Mouse (Mus musculus) adrenal gland (tissue): Measurements from ENCODE around the gene Chd4.
"Not testable (repeated sequence)": the region's sequence is repeated elsewhere in the genome, so short reads cannot be mapped to it uniquely, and the experiment has no call there.

ENCODE experiments used
- intact Hi-C: fragments of 180-260 bp; cut with DNase I; formaldehyde crosslinking; loops from one replicate; pipeline ENCODE4 v1.15.1; 2025
- long read RNA-seq, 2 experiments: library from polyadenylated mRNA; unstranded; transcript quantifications; one replicate each; pipeline ENCODE4 v2.0.0; 2020; ENCODE audit warnings: borderline replicate concordance in 1 of 2; ENCODE audit not compliant: insufficient replicate concordance in 1 of 2

Chd4 gene
- long read RNA-seq, experiment 1, partial matches to known transcripts: 23 of 26 reads
- long read RNA-seq, experiment 1, other reads (novel, unspliced or antisense): 2 of 26 reads
- long read RNA-seq, experiment 2, partial matches to known transcripts: 42 of 45 reads
- long read RNA-seq, experiment 2, other reads (novel, unspliced or antisense): 2 of 45 reads

DNA sequence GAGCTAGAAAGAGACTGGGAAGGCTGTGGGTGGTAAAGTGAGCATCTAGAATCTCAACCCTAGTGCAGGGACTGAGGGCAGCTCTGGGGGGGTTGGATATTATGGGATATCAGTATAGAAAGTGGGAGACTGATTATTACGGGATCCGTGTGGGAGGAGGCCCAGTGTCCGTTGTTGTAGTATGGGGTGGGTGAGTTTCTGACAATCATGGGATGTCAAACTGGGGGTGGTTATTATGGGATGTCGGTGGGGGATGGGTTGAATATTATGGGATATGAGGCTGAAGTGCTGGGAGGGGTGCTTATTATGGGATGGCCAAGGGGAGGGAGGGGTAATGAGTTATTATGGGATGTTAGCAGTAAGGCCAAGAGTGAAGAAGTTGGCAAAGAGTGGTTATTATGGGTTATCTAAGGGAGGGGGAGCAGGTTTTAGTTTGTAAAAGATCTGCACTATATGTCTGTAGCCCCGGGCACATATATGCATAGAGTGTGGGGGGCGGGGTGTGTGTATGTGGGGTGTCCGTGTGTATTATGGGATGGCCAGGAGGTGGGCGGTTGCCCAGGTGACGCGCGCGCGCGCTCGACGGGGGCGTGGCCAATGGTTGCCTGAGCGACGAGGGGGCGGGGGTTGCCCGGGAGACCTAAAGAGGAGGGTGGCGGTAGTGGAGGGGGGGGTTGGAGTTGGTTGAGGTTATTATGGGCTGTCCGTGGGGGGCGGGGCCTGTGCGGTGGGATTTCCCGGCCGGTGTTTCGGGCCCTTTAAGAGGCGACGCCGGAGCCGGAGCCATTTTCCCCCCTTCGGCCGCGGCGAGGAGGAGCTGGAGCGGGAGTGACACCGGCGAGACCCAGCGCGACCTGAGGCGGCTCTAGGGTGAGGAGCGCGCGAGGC lies at the start of gene Chd4:
Chd4 (plus strand) TSS at position 591 of the 888 bp plus-strand sequence.
- intact Hi-C loops: loop anchor here (5.0 kb wide), 1 partner anchor 37 kb away; the partner anchor contains the start of gene Nop2

DNA sequence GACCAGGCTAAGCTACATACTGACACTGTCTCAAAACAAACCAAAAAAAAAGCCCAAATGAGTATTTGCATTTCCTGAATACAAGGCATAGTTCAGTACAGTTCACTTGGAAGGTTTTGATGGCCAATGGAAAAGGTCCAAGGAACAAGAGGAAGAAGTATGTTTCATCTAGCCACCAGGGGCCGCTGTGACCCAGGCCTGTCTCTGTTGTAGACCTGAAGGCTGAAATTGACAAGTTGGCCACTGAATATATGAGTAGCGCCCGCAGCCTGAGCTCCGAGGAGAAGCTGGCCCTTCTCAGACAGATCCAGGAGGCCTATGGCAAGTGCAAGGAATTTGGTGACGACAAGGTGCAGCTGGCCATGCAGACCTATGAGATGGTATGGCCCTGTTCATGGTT lies 49.1 kb upstream of the Chd4 start:
- intact Hi-C loops: loop anchor here (2.0 kb wide), 1 partner anchor 36 kb away; no protein-coding TSS in a partner anchor

DNA sequence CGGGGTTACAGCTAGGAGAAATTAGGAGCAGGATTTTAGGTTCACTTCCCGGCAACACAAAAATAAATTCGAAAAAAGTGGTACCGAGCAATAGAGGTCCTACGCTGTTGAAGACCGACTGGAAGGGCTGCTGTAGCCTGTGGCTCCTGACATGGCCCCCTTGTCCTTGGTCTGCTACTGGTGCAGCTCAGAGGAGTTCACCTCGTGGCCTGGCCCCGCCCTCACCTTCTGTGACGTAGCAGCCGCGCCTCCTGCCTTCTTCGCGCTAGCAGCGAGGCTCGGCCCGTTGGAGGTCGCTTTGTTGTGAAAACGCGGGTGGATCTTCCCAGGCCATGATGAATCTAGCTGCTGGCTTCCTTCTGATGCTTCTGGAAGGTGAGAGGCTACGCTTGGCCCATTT lies 46.1 kb upstream of the Chd4 start, which contains the start of gene Acrbp:
Acrbp (plus strand) TSS at position 12 of the 400 bp plus-strand sequence.
- intact Hi-C loops: no loop called here

DNA sequence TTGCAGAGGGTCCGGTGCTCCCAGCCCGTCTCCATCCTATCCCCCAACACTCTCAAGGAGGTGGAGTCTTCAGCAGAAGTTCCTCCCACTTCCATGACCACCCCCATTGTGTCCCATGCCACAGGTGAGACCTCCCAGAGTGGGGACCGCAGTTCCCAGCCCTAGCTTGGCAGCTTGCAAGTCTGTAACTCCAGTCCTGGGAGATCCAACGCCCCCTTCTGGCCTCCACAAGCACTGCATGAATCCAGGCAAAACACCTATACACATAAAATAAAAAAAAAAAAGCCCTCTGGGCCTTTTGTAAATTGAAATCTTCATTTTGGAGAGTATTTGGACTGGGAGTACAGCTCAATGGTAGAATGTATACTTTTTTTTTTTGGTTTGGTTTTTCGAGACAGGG lies 44.5 kb upstream of the Chd4 start:
- intact Hi-C loops: no loop called here

DNA sequence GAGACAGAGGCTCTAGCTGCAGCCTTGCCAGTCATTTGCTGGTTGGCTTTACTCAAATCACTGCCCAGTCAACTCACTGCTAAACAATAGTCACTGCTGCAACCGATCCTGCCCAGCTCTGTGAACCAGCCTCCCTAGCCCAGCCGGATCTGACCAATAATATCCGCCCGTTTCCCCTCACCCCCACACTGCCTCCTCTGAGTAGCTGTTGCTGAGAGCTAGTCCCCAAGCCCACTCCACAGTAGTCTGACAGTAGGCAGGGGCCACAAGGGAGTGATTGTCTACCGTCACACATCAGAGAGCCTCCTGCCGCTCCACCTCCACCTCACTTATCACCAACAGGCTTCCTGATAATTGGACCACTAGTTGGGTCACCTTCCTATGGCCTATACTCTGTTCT lies 34.3 kb upstream of the Chd4 start:
- intact Hi-C loops: no loop called here

DNA sequence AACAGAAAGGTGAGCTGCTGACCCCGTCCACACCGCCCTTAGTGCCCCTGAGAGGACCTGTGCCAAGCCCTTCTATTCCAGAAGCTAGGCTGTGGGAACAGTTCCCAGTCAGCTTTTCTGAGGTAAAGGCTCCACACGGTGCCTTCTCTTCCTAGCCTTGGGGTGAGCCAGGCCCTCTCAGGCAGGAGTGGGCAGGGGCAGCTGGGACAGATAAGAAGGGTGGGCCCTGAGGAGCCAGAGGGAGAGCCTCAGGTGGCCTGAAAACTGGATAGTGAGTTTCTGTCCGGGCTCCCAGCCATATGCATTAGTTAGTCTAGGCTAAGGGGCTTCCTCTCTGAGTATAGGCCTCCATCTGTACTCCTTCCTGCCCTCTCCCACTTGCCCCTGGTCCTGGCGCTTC lies 33.3 kb upstream of the Chd4 start:
- intact Hi-C loops: no loop called here

DNA sequence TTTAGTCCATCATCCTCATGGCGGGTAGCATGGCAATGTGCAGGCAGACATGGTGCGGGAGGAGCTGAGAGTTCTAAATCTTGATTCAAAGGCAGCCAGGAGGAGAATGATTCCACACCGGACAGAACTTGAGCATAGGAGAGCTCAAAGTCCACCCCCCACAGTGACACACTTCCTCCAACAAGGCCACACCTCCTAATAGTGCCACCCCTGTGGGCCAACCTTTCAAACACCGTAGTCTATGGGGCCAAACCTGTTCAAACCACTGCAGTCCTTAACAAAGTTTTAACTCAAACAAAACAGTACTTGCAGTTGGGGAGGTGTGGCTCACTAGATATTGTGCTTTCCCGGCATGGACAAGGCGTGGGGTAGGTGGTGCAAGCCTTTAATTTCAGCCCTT lies 31.9 kb upstream of the Chd4 start:
- intact Hi-C loops: no loop called here

DNA sequence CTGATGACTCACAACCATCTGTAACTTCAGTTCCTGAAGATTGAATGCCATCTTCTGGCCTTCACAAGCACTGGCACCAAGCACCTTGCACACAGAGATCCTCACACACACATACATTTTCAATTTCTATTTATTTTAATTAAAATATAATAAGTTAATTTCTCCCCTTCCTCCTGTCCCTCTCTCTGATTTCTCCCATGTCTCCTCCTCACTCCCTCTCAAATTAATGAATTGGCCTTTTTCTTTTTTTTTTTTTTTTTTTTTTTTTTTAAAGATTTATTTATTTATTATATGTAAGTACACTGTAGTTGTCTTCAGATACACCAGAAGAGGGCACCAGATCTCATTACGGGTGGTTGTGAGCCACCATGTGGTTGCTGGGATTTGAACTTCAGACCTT lies 30.6 kb upstream of the Chd4 start:
- intact Hi-C loops: not testable (repeated sequence)

DNA sequence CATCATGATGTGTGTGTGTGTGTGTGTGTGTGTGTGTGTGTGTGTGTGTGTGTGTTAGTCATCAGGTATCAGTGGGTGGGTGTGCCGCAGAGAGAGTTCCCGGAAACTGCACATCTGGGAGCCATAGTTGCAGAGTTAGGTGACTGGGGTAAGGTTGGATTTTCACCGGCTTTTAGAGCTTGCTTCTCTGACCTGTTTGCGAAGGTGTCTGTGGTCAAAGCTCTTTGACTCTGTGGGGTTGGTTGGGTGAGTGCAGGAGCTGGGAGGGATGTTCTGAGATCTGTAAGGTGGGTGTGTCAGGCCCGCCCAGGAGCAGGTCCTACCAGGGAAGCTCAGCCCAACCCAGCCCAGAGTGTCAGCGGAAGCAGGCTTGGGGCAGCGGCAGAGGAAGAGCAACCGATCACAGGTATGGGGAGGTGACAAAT lies 28.2 kb upstream of the Chd4 start, which contains the start of gene Lpar5:
Lpar5 (plus strand) TSS at position 350 of the 425 bp plus-strand sequence.
- intact Hi-C loops: no loop called here

DNA sequence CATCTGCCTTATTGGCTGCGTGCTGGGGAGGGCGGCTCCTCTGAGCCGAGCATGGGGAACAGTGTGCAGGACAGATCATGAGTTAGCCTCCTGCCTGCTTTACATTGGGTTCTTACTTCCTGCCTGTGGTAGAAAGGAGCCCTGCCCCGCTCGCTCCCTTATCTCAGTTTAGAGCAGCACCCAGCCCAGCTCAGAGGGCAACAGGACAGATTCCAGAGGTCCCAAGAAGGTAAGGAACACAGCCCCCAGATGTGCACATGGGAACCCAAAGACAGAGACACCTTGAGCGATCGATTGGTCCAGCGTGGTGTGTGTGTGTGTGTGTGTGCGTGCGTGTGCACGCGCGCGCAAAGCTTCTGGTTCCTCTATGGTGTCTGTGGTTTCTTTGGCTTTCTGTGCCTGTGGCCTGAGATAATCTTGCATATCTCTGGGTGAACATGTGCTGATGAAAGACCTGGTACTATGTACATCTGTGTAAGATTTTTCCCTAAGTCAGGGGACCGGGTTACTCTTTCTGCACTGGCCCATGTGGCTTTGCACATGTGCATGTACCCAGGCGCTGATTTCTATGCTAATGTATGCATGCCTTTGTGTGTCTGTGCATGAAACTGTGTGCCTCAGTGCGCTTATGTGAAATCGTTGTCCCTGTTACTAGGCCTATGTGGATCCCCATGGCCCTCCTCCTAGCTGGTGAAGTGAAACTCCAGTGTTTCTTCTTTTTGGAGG lies 24.4 kb upstream of the Chd4 start:
- intact Hi-C loops: no loop called here

DNA sequence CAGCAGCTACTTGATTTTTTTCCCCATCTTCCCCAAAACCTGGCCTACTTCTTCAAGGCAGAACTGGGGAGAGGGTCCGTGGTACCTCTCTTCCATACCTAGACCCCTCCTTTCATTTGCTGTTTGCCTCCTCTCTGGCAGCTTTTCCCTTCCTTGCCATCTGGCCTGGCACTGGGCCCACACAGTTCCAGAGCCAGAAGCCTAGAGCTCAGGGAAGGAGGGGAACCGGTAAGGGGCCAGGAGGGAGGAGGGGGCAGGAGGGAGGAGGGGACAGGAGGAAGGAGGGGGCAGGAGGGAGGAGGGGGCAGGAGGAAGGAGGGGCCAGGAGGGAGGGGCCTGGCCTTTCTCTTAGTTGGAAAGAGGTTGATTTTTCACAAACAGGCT lies 23.9 kb upstream of the Chd4 start:
- intact Hi-C loops: no loop called here

DNA sequence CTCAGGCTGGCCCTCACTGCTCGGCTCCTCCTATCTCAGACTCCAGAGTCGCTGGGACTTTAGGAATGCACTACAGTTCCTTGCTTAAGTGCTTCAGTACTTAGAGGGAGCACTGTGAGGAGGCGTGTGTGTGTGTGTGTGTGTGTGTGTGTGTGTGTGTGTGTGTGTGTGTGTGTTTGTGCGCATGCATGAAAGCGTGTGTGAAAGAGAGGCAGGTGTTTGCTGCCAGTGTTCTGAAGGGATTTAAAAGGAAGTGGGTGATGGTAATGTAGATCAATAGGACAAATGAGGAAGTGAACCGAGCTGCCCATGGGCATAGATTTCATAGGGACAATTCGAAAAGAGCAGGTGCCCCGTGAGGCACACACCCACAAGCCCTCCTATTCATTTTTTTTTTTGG lies 22.0 kb upstream of the Chd4 start:
- intact Hi-C loops: no loop called here

DNA sequence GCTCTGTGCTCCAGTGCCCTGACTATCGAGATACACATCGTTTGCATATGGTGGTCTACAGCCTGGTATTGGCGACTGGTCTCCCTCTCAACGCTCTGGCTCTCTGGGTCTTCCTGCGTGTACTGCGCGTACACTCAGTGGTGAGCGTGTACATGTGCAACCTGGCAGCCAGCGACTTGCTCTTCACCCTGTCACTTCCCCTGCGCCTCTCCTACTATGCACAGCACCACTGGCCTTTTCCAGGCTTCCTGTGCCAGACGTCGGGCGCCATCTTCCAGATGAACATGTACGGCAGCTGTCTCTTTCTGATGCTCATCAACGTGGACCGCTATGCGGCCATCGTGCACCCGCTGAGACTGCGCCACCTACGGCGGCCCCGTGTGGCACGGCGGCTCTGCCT lies 14.4 kb upstream of the Chd4 start:
- intact Hi-C loops: loop anchor here (5.0 kb wide), 2 partner anchors 179 to 224 kb away; partner anchors contain the start of gene P3h3

DNA sequence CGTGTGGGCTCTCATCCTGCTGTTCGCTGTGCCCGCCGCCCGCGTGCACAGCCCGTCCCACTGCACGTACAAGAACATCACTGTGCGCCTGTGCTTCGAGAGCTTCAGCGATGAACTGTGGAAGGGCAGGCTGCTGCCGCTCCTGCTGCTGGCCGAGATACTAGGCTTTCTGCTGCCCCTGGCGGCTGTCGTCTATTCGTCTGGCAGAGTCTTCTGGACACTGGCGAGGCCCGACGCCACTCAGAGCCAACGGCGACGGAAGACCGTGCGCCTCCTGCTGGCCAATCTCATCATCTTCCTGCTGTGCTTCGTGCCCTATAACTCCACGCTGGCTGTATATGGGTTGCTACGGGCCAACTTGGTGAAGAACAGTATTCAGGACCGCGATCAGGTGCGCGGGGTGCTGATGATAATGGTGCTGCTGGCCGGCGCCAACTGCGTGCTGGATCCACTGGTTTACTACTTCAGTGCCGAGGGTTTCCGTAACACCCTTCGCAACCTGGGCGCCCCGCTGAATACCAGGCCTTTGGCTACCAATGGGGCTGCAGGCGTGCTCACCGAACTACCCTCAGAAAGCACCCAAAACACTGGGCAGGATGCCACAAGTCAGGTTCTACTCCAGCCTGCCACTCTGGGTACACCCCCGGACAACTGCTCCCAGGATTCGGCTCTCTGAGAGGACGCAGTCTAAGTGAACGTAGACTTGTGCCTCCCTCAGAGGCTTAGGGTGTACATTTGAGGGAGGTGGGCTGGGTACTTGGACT lies 13.8 kb upstream of the Chd4 start:
- intact Hi-C loops: loop anchor here (2.0 to 5.0 kb wide), 3 partner anchors 35 to 225 kb away; partner anchors contain the start of gene P3h3

DNA sequence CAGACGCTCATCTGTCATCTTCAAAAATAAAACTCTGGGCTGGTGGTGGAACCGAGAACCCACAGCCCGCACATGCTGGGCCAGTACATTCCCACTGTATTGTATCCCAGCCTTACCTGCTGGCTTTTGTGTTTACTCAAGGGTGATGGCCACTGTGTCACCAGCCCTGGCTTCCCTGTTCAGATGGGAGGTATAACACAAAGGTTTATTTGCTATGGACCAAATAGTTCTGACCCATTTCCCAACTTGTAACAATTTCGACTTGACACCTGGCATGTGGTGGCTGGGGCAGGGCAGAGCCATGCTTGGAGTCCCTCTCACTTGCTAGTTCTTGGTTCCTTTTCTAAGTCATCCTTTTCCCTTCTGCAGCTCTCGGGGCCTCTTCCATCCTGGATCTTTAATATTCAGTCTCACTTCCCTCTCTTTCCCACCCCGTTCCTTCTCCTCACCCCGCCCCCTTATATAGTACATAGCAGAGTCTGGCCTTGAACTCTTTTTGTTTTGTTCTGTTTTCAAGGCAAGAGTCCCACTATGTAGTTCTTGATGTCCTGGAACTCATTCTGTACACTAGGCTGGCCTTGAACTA lies 12.9 kb upstream of the Chd4 start:
- intact Hi-C loops: loop anchor here (2.0 to 5.0 kb wide), 3 partner anchors 36 to 226 kb away; partner anchors contain the start of gene P3h3

DNA sequence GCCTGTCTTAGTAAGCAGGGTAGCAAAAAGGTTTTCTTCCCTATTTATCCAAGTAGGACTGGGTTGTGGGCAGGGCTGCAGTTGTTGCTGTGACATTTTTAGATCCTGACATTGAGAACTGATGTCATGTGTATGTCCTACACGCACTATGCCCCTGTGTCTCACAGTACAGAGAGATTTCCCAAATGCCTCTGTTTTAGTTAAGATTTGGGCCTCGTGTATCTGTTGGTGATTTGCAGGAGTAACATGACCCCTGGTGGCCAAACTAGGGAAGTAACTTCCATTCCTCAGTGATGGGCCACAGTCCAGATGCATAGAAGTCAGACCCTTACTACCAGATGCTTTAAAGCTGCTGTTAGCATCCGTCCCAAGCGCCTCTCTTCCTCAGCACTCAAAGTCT lies 11.4 kb upstream of the Chd4 start:
- intact Hi-C loops: loop anchor here (5.0 kb wide), 2 partner anchors 182 to 227 kb away; partner anchors contain the start of gene P3h3

DNA sequence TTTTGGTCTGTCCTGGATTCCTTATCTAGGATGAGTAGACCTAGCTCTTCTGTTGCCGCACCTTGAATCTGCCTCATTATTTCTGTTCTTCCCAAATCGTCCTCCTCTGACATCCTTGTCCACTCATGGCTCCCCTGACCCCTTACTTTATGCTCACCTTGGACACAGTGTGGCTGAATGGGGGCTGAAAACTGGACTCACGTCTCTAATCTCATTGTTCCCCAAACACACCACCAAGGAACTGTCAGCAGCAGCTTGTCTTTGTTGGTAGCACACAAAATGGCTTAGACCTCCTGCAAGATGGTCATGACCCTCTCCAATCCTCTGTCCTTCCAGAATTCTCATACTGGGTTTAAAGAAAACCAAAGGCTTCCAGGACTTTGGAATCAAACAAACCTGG lies 7.8 kb upstream of the Chd4 start:
- intact Hi-C loops: no loop called here

DNA sequence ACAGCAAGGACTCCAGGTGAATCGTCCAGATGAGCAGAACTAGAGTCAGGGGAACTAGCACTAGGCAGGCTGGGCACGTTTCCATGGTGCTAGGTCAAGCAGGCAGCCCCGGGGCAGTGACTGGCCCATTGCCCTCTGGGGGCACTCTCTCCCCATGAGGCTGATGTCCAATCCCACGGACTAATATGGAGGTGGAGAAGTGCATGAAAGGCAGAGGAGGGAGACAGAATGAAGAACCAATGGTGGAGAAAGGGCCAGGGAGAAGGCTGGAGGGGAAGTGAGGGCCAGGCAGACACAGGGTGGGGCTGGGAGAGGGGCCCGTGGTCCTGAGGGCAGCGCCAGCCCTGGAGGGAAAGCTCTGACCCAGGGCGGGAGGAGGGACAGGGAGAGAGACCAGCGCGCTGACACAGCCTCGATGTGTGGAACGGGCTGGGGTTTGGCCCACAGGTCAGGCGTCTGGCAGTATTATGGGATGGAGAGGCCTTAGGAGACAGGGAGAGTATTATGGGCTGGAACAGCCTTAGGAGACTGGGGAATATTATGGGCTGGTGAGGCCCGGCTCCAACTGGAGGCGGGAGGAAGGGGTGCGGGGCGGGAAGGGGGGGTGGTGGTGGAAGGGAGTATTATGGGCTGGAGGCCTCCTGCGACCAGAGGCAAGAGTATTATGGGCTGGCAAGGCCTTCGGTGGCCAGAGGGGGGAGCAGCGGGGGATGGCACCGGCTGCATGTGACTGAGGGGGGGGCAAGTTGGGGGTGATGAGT lies 7.0 kb upstream of the Chd4 start:
- intact Hi-C loops: no loop called here

DNA sequence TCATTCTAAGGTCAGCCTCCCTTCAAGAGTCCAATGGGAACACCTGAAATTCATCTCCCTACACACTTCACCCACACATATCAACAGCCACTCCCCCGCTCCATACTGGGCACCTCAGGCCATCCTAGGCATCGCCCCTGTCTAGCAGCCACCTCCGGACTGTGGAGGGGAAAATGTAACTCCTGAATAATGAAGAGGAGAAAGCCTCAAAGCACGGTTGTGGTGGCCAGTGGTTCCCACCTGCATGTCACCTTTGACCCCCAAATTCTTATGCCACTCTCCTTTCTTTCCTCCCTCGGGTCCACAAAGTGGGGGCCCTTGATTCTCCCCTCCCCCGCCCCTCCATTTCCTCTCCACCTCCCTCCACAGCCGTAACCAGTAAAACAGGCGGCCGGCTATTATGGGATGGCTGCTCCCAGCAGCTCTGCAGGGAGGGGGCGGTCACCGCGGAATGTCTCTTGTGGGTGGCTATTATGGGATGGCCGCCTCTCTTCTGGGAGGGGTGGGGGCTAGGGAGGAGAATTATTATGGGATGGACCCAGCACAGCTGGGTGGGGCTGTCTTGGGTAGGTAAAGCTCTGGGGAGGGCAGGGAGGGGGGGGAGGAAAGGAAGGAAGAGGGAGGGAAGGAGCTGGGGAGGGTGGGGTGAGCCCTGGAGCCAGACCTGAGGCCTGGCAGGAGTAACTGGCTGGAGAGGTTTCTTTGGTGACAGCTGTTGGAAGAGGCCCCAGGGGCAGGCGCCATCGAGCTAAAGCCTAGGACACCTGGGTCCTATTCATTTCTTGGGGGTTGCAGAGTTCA lies 6.1 kb upstream of the Chd4 start:
- intact Hi-C loops: no loop called here
